Mouse (Mus musculus): ENCODE measurements at regions not wholly inside any gene's neighbourhood (a gene's known extent, or its start where the extent isn't known, plus 50 kb on each side); places are given as distances from the start of the nearest gene placed in this dataset.
A peak's percentile ranks its signal among the peaks of the same experiment; 100 is the strongest.

DNA sequence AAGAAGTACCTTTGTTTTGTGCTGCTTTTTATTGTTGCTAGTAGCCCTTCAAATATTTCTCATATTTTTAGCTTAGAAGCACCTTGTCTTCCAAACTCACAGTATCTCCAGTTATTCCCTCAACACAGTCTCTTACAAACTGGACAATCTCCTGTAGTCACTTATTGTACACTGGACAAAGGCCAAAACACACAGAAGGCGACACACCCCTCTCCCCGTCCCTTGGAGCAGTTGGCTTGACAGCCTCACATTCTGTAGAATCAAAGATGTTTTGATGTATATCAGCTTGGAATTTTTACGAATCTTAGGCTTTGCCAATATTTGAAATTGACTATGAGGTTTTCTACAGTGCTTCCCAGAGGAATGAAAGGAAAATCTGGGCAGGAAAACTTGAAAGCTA is 309.8 kb upstream of the Gm5148 start:
- Histone ChIP-seq H3K27ac (ENCODE audit: low read depth, low read length) (no peak overlapping the region), H3K27me3 (ENCODE audit: control insufficient read depth, insufficient read depth, low read length) (no peaks in the 10 kb centered on the region), H3K4me1 (ENCODE audit: control insufficient read depth, insufficient read depth, low read length) (no peaks in the 10 kb centered on the region), H3K4me3 (ENCODE audit: low read length) (no peak overlapping the region), H3K9ac (ENCODE audit: low read depth, low read length) (no peak overlapping the region), H3K9me3 (ENCODE audit: control insufficient read depth, low read length) (no peaks in the 10 kb centered on the region), H3K4me2 (replicated peaks; ENCODE audit: low read depth, low read length) (no peak overlapping the region), H3K36me3 (ENCODE audit: control insufficient read depth, insufficient read depth, low read length) (no peaks in the 10 kb centered on the region)
- WGBS, result 65% methylated on average over 3 of the region's 3 CpGs
- no peak for ATAC-seq (ENCODE audit: low FRiP score, low TSS enrichment)

- H3K9ac ChIP-seq (ENCODE audit: low read depth, low read length), result no peak overlapping the region
- WGBS, result 39% methylated on average over 1 of the region's 1 CpGs
- H3K27ac ChIP-seq (ENCODE audit: low read depth, low read length), result no peak overlapping the region
- no peak overlapping the region for H3K4me3 ChIP-seq (ENCODE audit: low read length)
- no peaks in the 10 kb centered on the region for H3K36me3 ChIP-seq (ENCODE audit: control insufficient read depth, insufficient read depth, low read length)
- no peaks in the 10 kb centered on the region for H3K4me1 ChIP-seq (ENCODE audit: control insufficient read depth, insufficient read depth, low read length)
- 0 out of 2 replicates have a peak, but pooled peaks have one; percentile 60 for ATAC-seq (ENCODE audit: low FRiP score, low TSS enrichment)
- no peaks in the 10 kb centered on the region for H3K27me3 ChIP-seq (ENCODE audit: control insufficient read depth, insufficient read depth, low read length)
- H3K9me3 ChIP-seq (ENCODE audit: control insufficient read depth, low read length), result no peaks in the 10 kb centered on the region; the same call in none of the 2 replicates
- H3K4me2 ChIP-seq (replicated peaks; ENCODE audit: low read depth, low read length), result no peak overlapping the region
Observed at GRCm38 (mm10) chr3:38014768-38015167, 290.5 kb upstream of the Gm5148 start.

DNA sequence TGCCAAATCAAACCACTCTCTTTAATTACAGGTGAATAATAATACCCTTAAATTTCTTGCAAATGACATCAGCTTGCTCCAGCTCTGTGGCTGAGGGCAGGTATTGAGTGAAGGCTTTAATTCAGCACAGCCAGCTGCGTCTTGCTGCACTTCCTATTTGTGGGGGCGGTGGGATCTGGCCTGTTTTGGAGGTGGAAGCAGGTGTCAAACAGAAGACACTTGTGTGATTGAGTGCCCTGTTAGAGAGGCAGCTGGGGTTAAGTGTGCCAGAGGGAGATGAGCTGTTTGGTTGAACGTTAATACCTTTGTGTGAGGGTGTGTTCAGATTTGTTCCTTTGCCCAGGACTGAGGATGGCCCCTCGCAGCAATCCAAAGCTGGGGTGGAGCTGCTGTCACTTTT is 284.9 kb upstream of the Gm5148 start:
- H3K4me2 ChIP-seq (replicated peaks; ENCODE audit: low read depth, low read length), result no peak overlapping the region
- 24% methylated on average over 4 of the region's 4 CpGs for WGBS
- no peaks in the 10 kb centered on the region for H3K4me1 ChIP-seq (ENCODE audit: control insufficient read depth, insufficient read depth, low read length)
- no peaks in the 10 kb centered on the region for H3K36me3 ChIP-seq (ENCODE audit: control insufficient read depth, insufficient read depth, low read length)
- H3K9me3 ChIP-seq (ENCODE audit: control insufficient read depth, low read length), result no peaks in the 10 kb centered on the region
- H3K9ac ChIP-seq (ENCODE audit: low read depth, low read length), result no peak overlapping the region
- ATAC-seq (ENCODE audit: low FRiP score, low TSS enrichment), result no peak
- no peaks in the 10 kb centered on the region for H3K27me3 ChIP-seq (ENCODE audit: control insufficient read depth, insufficient read depth, low read length)
- H3K4me3 ChIP-seq (ENCODE audit: low read length), result no peak overlapping the region
- no peak overlapping the region for H3K27ac ChIP-seq (ENCODE audit: low read depth, low read length)

DNA sequence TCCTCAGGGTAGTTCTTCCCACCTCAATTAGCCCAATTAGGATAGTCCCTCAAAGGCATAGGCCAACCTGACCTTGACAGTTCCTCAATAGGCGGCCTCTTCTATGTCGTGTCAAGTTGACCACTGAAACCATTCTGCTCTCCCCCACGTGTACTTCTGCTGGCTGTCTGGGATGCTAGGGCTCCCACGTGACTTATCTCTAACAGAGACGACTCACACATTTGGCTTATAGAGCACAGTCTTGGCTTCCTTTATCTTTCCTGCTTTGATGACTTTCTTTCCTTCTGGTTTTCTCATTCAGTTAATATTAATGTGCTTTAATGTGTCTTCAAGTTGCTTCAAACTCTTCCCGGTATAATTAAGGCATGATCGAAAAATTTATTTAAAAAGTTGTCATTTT is 284.0 kb upstream of the Gm5148 start:
- no peak overlapping the region for H3K4me3 ChIP-seq (ENCODE audit: low read length)
- 61% methylated on average over 7 of the region's 7 CpGs for WGBS
- no peaks in the 10 kb centered on the region for H3K4me1 ChIP-seq (ENCODE audit: control insufficient read depth, insufficient read depth, low read length)
- H3K36me3 ChIP-seq (ENCODE audit: control insufficient read depth, insufficient read depth, low read length), result no peaks in the 10 kb centered on the region
- H3K27ac ChIP-seq (ENCODE audit: low read depth, low read length), result no peak overlapping the region
- no peak for ATAC-seq (ENCODE audit: low FRiP score, low TSS enrichment)
- H3K27me3 ChIP-seq (ENCODE audit: control insufficient read depth, insufficient read depth, low read length), result no peaks in the 10 kb centered on the region
- no peak overlapping the region for H3K9ac ChIP-seq (ENCODE audit: low read depth, low read length)
- no peaks in the 10 kb centered on the region for H3K9me3 ChIP-seq (ENCODE audit: control insufficient read depth, low read length)
- H3K4me2 ChIP-seq (replicated peaks; ENCODE audit: low read depth, low read length), result no peak overlapping the region

DNA sequence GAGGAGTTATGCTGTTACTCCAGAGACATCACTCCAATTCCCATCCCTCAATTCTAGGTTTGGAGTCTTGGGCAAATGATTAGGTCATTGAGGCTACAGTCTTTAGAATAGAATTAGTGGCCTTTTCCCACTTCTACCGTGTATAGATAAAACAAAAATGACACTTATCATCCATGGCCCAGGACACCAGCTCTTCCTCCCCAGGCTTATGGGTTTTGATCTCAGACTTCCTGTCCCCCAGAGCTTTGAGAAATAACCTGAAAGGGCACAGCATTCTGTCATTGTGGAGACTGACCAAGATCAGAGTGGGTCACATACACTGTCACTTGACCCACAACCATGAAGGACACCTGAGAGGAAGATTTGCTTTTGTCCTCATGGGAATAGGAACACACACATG is 283.3 kb upstream of the Gm5148 start:
- H3K4me1 ChIP-seq (ENCODE audit: control insufficient read depth, insufficient read depth, low read length), result no peaks in the 10 kb centered on the region
- H3K4me3 ChIP-seq (ENCODE audit: low read length), result no peak overlapping the region
- ATAC-seq (ENCODE audit: low FRiP score, low TSS enrichment), result no peak
- no peaks in the 10 kb centered on the region for H3K36me3 ChIP-seq (ENCODE audit: control insufficient read depth, insufficient read depth, low read length)
- H3K9ac ChIP-seq (ENCODE audit: low read depth, low read length), result no peak overlapping the region
- H3K27me3 ChIP-seq (ENCODE audit: control insufficient read depth, insufficient read depth, low read length), result no peaks in the 10 kb centered on the region
- no peak overlapping the region for H3K4me2 ChIP-seq (replicated peaks; ENCODE audit: low read depth, low read length)
- H3K27ac ChIP-seq (ENCODE audit: low read depth, low read length), result no peak overlapping the region
- 78% methylated on average over 1 of the region's 1 CpGs for WGBS
- no peaks in the 10 kb centered on the region for H3K9me3 ChIP-seq (ENCODE audit: control insufficient read depth, low read length)

DNA sequence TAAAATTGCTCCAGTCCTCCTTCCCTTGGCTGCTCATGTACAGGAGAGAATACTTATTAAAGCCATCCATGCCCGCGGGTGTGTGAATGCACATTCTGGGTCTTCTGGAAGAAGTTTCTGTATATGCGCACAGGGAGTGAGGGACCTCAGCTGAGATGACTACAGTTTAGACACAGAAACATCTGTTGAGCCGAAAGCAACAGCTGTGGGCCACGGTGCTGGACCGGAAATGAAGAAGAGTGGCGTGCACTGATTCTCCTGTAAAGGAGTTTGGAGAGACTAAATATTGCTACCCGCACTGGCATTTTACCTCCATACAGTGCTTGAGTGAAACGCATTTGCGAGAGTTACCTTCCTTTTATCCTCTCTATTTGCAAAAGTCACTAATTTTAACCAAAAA is 278.0 kb upstream of the Gm5148 start:
- Histone ChIP-seq H3K9ac (ENCODE audit: low read depth, low read length) (no peak overlapping the region), H3K27ac (ENCODE audit: low read depth, low read length) (no peak overlapping the region), H3K36me3 (ENCODE audit: control insufficient read depth, insufficient read depth, low read length) (no peaks in the 10 kb centered on the region), H3K4me1 (ENCODE audit: control insufficient read depth, insufficient read depth, low read length) (no peaks in the 10 kb centered on the region), H3K4me2 (replicated peaks; ENCODE audit: low read depth, low read length) (no peak overlapping the region), H3K9me3 (ENCODE audit: control insufficient read depth, low read length) (no peaks in the 10 kb centered on the region), H3K27me3 (ENCODE audit: control insufficient read depth, insufficient read depth, low read length) (no peaks in the 10 kb centered on the region), H3K4me3 (ENCODE audit: low read length) (no peak overlapping the region)
- ATAC-seq (ENCODE audit: low FRiP score, low TSS enrichment), result no peak
- 93% methylated on average over 10 of the region's 10 CpGs for WGBS

DNA sequence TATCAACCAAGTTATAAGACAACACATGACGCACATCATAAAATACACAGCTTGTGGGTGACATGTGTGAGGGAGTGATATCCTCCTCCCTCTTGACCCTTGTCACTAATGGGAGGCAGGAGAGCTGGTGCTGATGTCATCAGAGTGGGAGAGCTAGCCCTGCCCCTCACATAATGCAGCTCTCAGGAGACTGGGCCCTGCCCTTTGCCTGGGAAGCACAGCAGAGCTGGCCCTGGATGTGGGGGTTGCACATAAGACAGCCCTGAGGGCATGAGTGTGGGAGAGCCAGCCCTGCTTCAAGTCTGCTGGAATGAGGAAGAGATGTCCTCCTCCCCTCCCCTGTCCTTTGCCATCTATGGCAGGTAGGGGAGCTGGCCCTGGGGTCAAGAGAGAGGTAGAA is 275.5 kb upstream of the Gm5148 start:
- Histone ChIP-seq H3K36me3 (ENCODE audit: control insufficient read depth, insufficient read depth, low read length) (no peaks in the 10 kb centered on the region), H3K27ac (ENCODE audit: low read depth, low read length) (no peak overlapping the region), H3K27me3 (ENCODE audit: control insufficient read depth, insufficient read depth, low read length) (no peaks in the 10 kb centered on the region), H3K4me1 (ENCODE audit: control insufficient read depth, insufficient read depth, low read length) (no peaks in the 10 kb centered on the region), H3K9ac (ENCODE audit: low read depth, low read length) (no peak overlapping the region), H3K4me3 (ENCODE audit: low read length) (no peak overlapping the region), H3K4me2 (replicated peaks; ENCODE audit: low read depth, low read length) (no peak overlapping the region), H3K9me3 (ENCODE audit: control insufficient read depth, low read length) (no peaks in the 10 kb centered on the region)
- ATAC-seq (ENCODE audit: low FRiP score, low TSS enrichment), result no peak
- 93% methylated on average over 1 of the region's 1 CpGs for WGBS

- no peak for ATAC-seq (ENCODE audit: low FRiP score, low TSS enrichment)
- 88% methylated on average over 3 of the region's 3 CpGs for WGBS
Observed at GRCm38 (mm10) chr3:37997998-37998397, 273.7 kb upstream of the Gm5148 start.

GRCm38 (mm10) chr3:37989992-37990391 is 265.7 kb upstream of the Gm5148 start:
- no peaks in the 10 kb centered on the region for H3K36me3 ChIP-seq (ENCODE audit: control insufficient read depth, insufficient read depth, low read length)
- no peaks in the 10 kb centered on the region for H3K9me3 ChIP-seq (ENCODE audit: control insufficient read depth, low read length)
- peaks cover 8% of the 10 kb centered on the region; the same call in 1 of the 2 replicates for H3K4me1 ChIP-seq (ENCODE audit: control insufficient read depth, insufficient read depth, low read length)
- H3K4me2 ChIP-seq (replicated peaks; ENCODE audit: low read depth, low read length), result no peak overlapping the region
- no peak overlapping the region for H3K9ac ChIP-seq (ENCODE audit: low read depth, low read length)
- no peak overlapping the region for H3K4me3 ChIP-seq (ENCODE audit: low read length)
- WGBS, result 93% methylated on average over 6 of the region's 6 CpGs
- ATAC-seq (ENCODE audit: low FRiP score, low TSS enrichment), result no peak
- no peak overlapping the region for H3K27ac ChIP-seq (ENCODE audit: low read depth, low read length)
- H3K27me3 ChIP-seq (ENCODE audit: control insufficient read depth, insufficient read depth, low read length), result no peaks in the 10 kb centered on the region

More at GRCm38 (mm10) chr3:37997998-37998397, 273.7 kb upstream of the Gm5148 start:
- no peaks in the 10 kb centered on the region for H3K36me3 ChIP-seq (ENCODE audit: control insufficient read depth, insufficient read depth, low read length)
- H3K9me3 ChIP-seq (ENCODE audit: control insufficient read depth, low read length), result no peaks in the 10 kb centered on the region
- H3K4me3 ChIP-seq (ENCODE audit: low read length), result no peak overlapping the region
- no peaks in the 10 kb centered on the region for H3K4me1 ChIP-seq (ENCODE audit: control insufficient read depth, insufficient read depth, low read length)
- H3K27ac ChIP-seq (ENCODE audit: low read depth, low read length), result no peak overlapping the region
- no peak overlapping the region for H3K9ac ChIP-seq (ENCODE audit: low read depth, low read length)
- H3K4me2 ChIP-seq (replicated peaks; ENCODE audit: low read depth, low read length), result no peak overlapping the region
- no peaks in the 10 kb centered on the region for H3K27me3 ChIP-seq (ENCODE audit: control insufficient read depth, insufficient read depth, low read length)

Measured in kidney, embryonic 14.5 days (tissue).